In the genomic region with DNA sequence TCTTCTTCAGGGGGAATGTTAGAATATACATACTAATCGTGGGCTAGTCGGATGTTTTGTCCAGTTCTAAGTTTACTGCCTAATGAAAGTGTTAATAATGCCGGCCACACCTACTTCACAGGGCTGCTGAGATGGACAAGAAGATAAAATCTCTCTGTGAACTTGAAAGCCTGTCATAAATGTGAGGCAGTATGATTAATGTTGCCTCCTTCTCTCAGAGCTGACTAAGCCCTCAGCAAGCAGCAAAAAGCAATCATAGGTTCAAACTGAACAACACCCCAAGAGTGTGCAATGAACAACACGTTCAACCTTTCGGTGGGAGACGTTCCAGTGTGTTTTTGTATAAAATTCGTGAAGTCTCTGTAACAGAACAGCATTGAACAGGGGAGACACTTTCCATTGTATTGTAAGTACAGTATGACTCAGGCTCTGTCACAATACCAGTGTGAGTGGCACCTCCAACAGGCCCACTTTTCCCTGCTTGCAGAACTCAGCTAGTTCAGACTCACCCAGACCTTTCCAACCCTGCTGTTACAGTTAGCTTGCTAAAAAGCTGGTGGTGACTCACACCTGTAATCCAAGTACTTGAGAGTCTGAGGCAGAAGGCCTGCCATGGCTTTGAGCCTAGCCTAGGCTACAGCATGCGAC, we compare ENCODE assay signal across 15 mouse cellular contexts.
DNase-seq lines count a peak whose midpoint lies in the region; ATAC-seq and TF ChIP-seq lines count a peak whose summit lies in the region.
"Had no signal": no experiment of that assay in that cellular context is flagged by ENCODE, and none has a peak within 500 bp of the region (broad histone marks: within the 10 kb centered on the region; RNA-seq: fewer than 3 reads in every experiment).

No protein-coding gene starts in this region.

- H3K27ac ChIP-seq in gastrocnemius, adult 2 months, result peak overlapping the region; percentile 25
- H3K27ac ChIP-seq in embryonic fibroblast, embryonic 13.5 days (ENCODE audit: insufficient read depth, low read length), result peak overlapping the region; percentile 65
- H3K27ac ChIP-seq: heart, adult 2 months; limb, embryonic 12.5 days had no signal

- no peak for DNase-seq in gastrocnemius, adult 2 months
- no peak for DNase-seq in gastrocnemius, postnatal 10 days
- no peak for DNase-seq in yolk sac, embryonic 10.5 days (ENCODE audit: low spot score)
- DNase-seq in cerebellum, postnatal 4 days (ENCODE audit: low spot score in 2 of 2), result no peak
- DNase-seq: cerebellum, adult 2 months; embryo, embryonic 11 days; heart, adult 2 months; heart, postnatal 36 days; kidney, postnatal 36 days had no signal

- no peak overlapping the region for H3K4me3 ChIP-seq in gastrocnemius, adult 2 months
- no peak overlapping the region for H3K4me3 ChIP-seq in embryonic fibroblast, embryonic 13.5 days (ENCODE audit: insufficient read depth, low read length)
- H3K4me3 ChIP-seq: heart, adult 2 months; limb, embryonic 12.5 days; megakaryocyte, embryonic 14.5 days had no signal

- peaks cover 13% of the 10 kb centered on the region; the same call in 1 of the 2 replicates for H3K4me1 ChIP-seq in embryonic fibroblast, embryonic 13.5 days (ENCODE audit: control insufficient read depth, insufficient read depth, low read length)

- intact Hi-C loops in gastrocnemius, adult 2 months (cut with DNase I), result no loop called here

- TF ChIP-seq CTCF in gastrocnemius, adult 2 months (IDR thresholded peaks at IDR 0.05), result no peak
- no peak for TF ChIP-seq CTCF in embryonic fibroblast, embryonic 13.5 days (IDR thresholded peaks at IDR 0.05; ENCODE audit: borderline replicate concordance, insufficient read depth, low read length)

- TF ChIP-seq POLR2A in embryonic fibroblast, embryonic 13.5 days (IDR thresholded peaks at IDR 0.05; ENCODE audit: low read depth, low read length), result no peak

- peak; percentile 21 for ATAC-seq in CD4-positive, CD25-positive, alpha-beta regulatory T cell, adult 4 months
- peak; percentile 49; the same call in 1 of the 2 replicates for ATAC-seq in neutrophil, adult 5-6 weeks (ENCODE audit: extremely low read depth, insufficient number of reproducible peaks, low FRiP score, poor library complexity, severe bottlenecking)
- ATAC-seq in frontal cortex, adult (ENCODE audit: low TSS enrichment), result no peak
